In the genomic region with DNA sequence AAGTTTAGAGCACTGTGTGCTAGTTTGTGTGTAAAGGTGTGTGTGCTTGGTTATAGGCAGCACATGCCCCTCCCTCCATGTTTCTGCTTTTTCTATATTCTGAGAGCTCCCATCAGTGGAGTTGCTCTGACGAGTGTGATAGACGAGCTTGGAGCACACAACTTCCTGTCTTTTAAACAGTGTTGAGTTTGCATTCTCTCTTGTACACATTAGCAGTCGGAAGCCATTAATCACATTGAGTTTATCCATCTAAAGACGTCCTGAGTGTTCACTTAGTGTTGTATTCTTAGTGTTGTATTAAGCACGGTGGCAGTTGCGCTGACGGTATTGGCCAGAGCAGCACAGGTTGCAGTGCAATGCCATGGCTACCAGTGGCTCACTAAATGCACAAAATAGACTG, we compare ENCODE assay signal across 27 mouse cellular contexts. TPM values are rescaled to one million over a fixed set of nuclear protein-coding genes. Genes with fewer than 3 reads are reported as not detected.
DNase-seq lines count a peak whose midpoint lies in the region; ATAC-seq lines count a peak whose summit lies in the region.
"Had no signal": no experiment of that assay in that cellular context is flagged by ENCODE, and none has a peak within 500 bp of the region (broad histone marks: within the 10 kb centered on the region; RNA-seq: fewer than 3 reads in every experiment).

No protein-coding gene starts in this region.

- DNase-seq in liver, embryonic 13.5 days, result no peak
- DNase-seq in liver (no peak), MN1 (ENCODE audit: low spot score) (no peak)
- DNase-seq in cerebellum, postnatal 25 days, result no peak
- DNase-seq: adrenal gland, postnatal 10 days; cerebellum, adult 11-12 months; gastrocnemius, postnatal 14 days; kidney, postnatal 14 days; left cerebral cortex, postnatal 4 days; right cerebral cortex, adult 18-20 months had no signal

- no peak for ATAC-seq in liver, embryonic 13.5 days (ENCODE audit: low read depth)
- peak; percentile 44 for ATAC-seq in CD4-positive, CD25-positive, alpha-beta regulatory T cell, adult 4 months
- peak; percentile 44 for ATAC-seq in activated CD4-positive, CD25-positive, alpha-beta regulatory T cell, adult 4 months
- no peak for ATAC-seq in liver, embryonic 15.5 days (ENCODE audit: insufficient read depth)
- ATAC-seq: forebrain, embryonic 13.5 days; hindbrain, embryonic 16.5 days; intestine, postnatal 0 days had no signal

- WGBS in liver, embryonic 13.5 days (ENCODE audit: insufficient replicate concordance), result 43% methylated on average over 7 of the region's 7 CpGs
- 38% methylated on average over 7 of the region's 7 CpGs for WGBS in liver, embryonic 15.5 days (ENCODE audit: insufficient replicate concordance)

- no peaks in the 10 kb centered on the region for H3K27me3 ChIP-seq in liver, embryonic 13.5 days
- no peaks in the 10 kb centered on the region for H3K27me3 ChIP-seq in liver, embryonic 15.5 days
- H3K27me3 ChIP-seq: embryonic facial prominence, embryonic 12.5 days; forebrain, embryonic 13.5 days; heart, embryonic 15.5 days; midbrain, embryonic 12.5 days; neural tube, embryonic 12.5 days had no signal

- H3K4me2 ChIP-seq in liver, embryonic 13.5 days, result no peak overlapping the region
- H3K4me2 ChIP-seq in liver, embryonic 15.5 days, result no peak overlapping the region
- H3K4me2 ChIP-seq: embryonic facial prominence, embryonic 12.5 days; forebrain, embryonic 13.5 days; heart, embryonic 15.5 days; midbrain, embryonic 12.5 days; neural tube, embryonic 12.5 days had no signal

- peaks cover 23% of the 10 kb centered on the region for H3K4me1 ChIP-seq in liver, embryonic 13.5 days (replicated peaks)
- H3K4me1 ChIP-seq in liver, embryonic 15.5 days (replicated peaks), result peaks cover 13% of the 10 kb centered on the region
- H3K4me1 ChIP-seq: embryonic facial prominence, embryonic 12.5 days; forebrain, embryonic 13.5 days; midbrain, embryonic 12.5 days; neural tube, embryonic 12.5 days had no signal

- 0 out of 2 replicates have a peak overlapping the region, but pooled peaks have one; percentile 21 for H3K27ac ChIP-seq in liver, embryonic 13.5 days
- 0 out of 2 replicates have a peak overlapping the region, but pooled peaks have one; percentile 11 for H3K27ac ChIP-seq in liver, embryonic 15.5 days (replicated peaks)
- H3K27ac ChIP-seq: embryonic facial prominence, embryonic 12.5 days; forebrain, embryonic 13.5 days; heart, adult 2 months; heart, embryonic 15.5 days; left cerebral cortex, adult 2 months; midbrain, embryonic 12.5 days; neural tube, embryonic 12.5 days had no signal

- H3K9ac ChIP-seq in liver, embryonic 13.5 days, result no peak overlapping the region
- no peak overlapping the region for H3K9ac ChIP-seq in liver, embryonic 15.5 days
- H3K9ac ChIP-seq: embryonic facial prominence, embryonic 12.5 days; forebrain, embryonic 13.5 days; heart, embryonic 15.5 days; midbrain, embryonic 12.5 days; neural tube, embryonic 12.5 days had no signal

- peaks cover 98% of the 10 kb centered on the region for H3K36me3 ChIP-seq in liver, embryonic 13.5 days
- H3K36me3 ChIP-seq in liver, embryonic 15.5 days (replicated peaks), result peaks cover 99% of the 10 kb centered on the region

- H3K4me3 ChIP-seq in liver, embryonic 13.5 days (replicated peaks), result no peak overlapping the region
- no peak overlapping the region for H3K4me3 ChIP-seq in liver, embryonic 15.5 days (replicated peaks)
- H3K4me3 ChIP-seq: embryonic facial prominence, embryonic 12.5 days; erythroblast, embryonic 14.5 days; forebrain, embryonic 13.5 days; heart, adult 2 months; heart, embryonic 15.5 days; left cerebral cortex, adult 2 months; midbrain, embryonic 12.5 days; neural tube, embryonic 12.5 days had no signal

- H3K9me3 ChIP-seq in liver, embryonic 13.5 days (replicated peaks), result no peaks in the 10 kb centered on the region
- no peaks in the 10 kb centered on the region for H3K9me3 ChIP-seq in liver, embryonic 15.5 days (replicated peaks)
- H3K9me3 ChIP-seq: embryonic facial prominence, embryonic 12.5 days; forebrain, embryonic 13.5 days; heart, embryonic 15.5 days; midbrain, embryonic 12.5 days; neural tube, embryonic 12.5 days had no signal

RNA-seq across cellular contexts. Expression of a gene that starts 15.7 kb away (rescaled TPM):
- polyA plus RNA-seq in liver, embryonic 13.5 days (2015; fragmentation: Nextera tagmentation; extraction: Ambion mirVana), result 36.0 and 44.6 TPM in 2 replicates
- 10 to 100 TPM; 41.9 to 62.2 TPM for polyA plus RNA-seq in CD4-positive, CD25-positive, alpha-beta regulatory T cell, adult 4 months (2017; shearing (Covaris generic))
- polyA plus RNA-seq in activated CD4-positive, CD25-positive, alpha-beta regulatory T cell, adult 4 months (2017; shearing (Covaris generic)), result 10 to 100 TPM; 53.5 to 55.4 TPM
- 27.1 and 27.5 TPM in 2 replicates for polyA plus RNA-seq in liver, embryonic 15.5 days (2015; fragmentation: Nextera tagmentation; extraction: Ambion mirVana)

RNA-seq across cellular contexts. Expression of a gene that starts 34.9 kb away (rescaled TPM):
- polyA plus RNA-seq in liver, embryonic 13.5 days (2015; fragmentation: Nextera tagmentation; extraction: Ambion mirVana), result not detected in 2 replicates
- polyA plus RNA-seq in CD4-positive, CD25-positive, alpha-beta regulatory T cell, adult 4 months (2017; shearing (Covaris generic)), result not detected
- not detected for polyA plus RNA-seq in activated CD4-positive, CD25-positive, alpha-beta regulatory T cell, adult 4 months (2017; shearing (Covaris generic))
- not detected in 2 replicates for polyA plus RNA-seq in liver, embryonic 15.5 days (2015; fragmentation: Nextera tagmentation; extraction: Ambion mirVana)
- polyA plus RNA-seq: brain, embryonic 14.5 days; cortical plate, adult 2 months; embryonic facial prominence, embryonic 12.5 days; erythroblast, embryonic 14.5 days; forebrain, embryonic 13.5 days; heart, adult 2 months; intestine, postnatal 0 days; liver, adult 2 months; midbrain, embryonic 12.5 days; neural tube, embryonic 12.5 days; thymus, postnatal 0 days had no signal

RNA-seq across cellular contexts. Expression of a gene that starts 55.2 kb away (rescaled TPM):
- 1.2 and 1.4 TPM in 2 replicates for polyA plus RNA-seq in liver, embryonic 13.5 days (2015; fragmentation: Nextera tagmentation; extraction: Ambion mirVana)
- 1 to 10 TPM in 1 of 2 experiments, not detected in 1; 1.4 TPM for polyA plus RNA-seq in CD4-positive, CD25-positive, alpha-beta regulatory T cell, adult 4 months (2017; shearing (Covaris generic))
- under 1 TPM in 1 of 2 experiments, not detected in 1; 0.53 TPM for polyA plus RNA-seq in activated CD4-positive, CD25-positive, alpha-beta regulatory T cell, adult 4 months (2017; shearing (Covaris generic))
- polyA plus RNA-seq in liver, embryonic 15.5 days (2015; fragmentation: Nextera tagmentation; extraction: Ambion mirVana), result 2.0 and 3.8 TPM in 2 replicates

Comparison
In these comparisons a context has a peak if more than half of its experiments do, and no peak if none do; other contexts are left out.
1. ATAC-seq: peak in CD4-positive, CD25-positive, alpha-beta regulatory T cell, adult 4 months (single experiment) and activated CD4-positive, CD25-positive, alpha-beta regulatory T cell, adult 4 months (single experiment); none in liver, embryonic 13.5 days (single experiment) and liver, embryonic 15.5 days (single experiment).